Mouse (Mus musculus) C2C12 (cell line): Measurements from ENCODE around the gene Defb21.

ENCODE experiments used
- CTCF ChIP-seq: IDR thresholded peaks from one replicate; pipeline ENCODE4 v1.5.1; 2011; ENCODE audit not compliant: control insufficient read depth, insufficient read depth, insufficient read length
- MAX ChIP-seq: IDR thresholded peaks from one replicate; pipeline ENCODE4 v1.6.1; 2011; ENCODE audit warnings: mild to moderate bottlenecking, control low read depth
- MYOD1 ChIP-seq: IDR thresholded peaks from one replicate; pipeline ENCODE4 v1.6.1; 2011; ENCODE audit warnings: low read depth; ENCODE audit not compliant: control insufficient read depth, insufficient read length
- USF1 ChIP-seq: IDR thresholded peaks from one replicate; pipeline ENCODE4 v1.6.1; 2011; ENCODE audit warnings: low read depth, mild to moderate bottlenecking, control low read depth, moderate library complexity

- TF ChIP-seq CTCF (no peak), MAX (no peak), MYOD1 (no peak), USF1 (no peak)
These were observed 29.6 kb upstream of the Defb21 start for GRCm38 (mm10) chr2:152542897-152543296.
